Comparison of ENCODE assay signal across 8 mouse cellular contexts in the genomic region with DNA sequence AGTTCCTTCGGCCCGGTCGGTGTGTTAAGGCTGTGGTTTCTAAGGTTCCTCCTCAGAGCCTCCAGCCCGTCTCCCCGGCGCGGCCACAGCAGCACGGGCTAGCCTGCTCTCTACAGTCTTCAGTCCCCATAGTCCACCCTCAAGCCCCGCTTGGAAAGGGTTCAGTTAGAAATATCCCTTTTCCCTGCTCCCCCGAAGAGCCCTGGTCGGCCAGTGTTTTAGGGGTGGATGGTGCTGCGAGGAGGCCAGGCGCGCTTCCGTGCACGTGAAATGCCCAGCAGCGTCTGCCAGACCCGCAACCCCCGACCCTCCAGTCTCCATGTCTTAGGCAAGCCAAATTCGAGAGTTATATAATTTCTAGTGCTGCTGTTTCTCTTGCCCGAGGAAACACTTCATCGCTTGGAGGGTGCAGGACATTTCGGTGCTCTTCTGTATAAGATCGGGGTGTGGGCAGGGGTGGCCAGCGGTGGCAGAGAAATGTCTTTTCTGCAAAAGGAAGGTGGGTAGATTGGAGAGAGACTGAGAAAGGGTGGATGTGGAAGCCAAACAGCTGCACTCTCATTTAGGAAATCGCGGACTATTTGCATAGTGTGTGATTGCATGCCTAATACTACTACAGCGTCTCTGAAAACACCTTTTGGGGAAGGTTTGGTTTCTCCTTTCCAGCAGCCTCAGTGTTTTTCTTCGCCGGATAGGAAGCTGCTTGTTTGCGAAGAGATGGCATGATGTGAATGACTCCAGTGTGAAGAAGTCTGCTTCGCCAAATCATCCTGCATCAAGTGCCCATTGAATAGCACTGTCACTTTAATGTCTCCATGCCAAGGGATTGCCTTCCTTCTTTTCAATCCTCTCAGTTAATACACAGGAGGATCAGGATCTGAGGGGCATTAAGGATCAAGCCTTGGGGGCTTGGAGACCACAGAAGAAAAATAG. TPM values are rescaled to one million over a fixed set of nuclear protein-coding genes. Genes with fewer than 3 reads are reported as not detected.
DNase-seq lines count a peak whose midpoint lies in the region; ATAC-seq and TF ChIP-seq lines count a peak whose summit lies in the region.

Gene Dlg2, plus strand, starts transcription at position 360 of the 933 bp plus-strand sequence.

- H3K4me2 ChIP-seq in CH12.LX (ENCODE audit: insufficient read depth, low read depth, poor library complexity, severe bottlenecking), result peak within 1 kb of the TSS; percentile 83
- H3K4me2 ChIP-seq in hindbrain, embryonic 11.5 days (replicated peaks; ENCODE audit: low read depth, low read length), result peak within 1 kb of the TSS; percentile 52
- H3K4me2 ChIP-seq in limb, embryonic 12.5 days, result peak within 1 kb of the TSS; percentile 87
- H3K4me2 ChIP-seq in myocyte (ENCODE audit: low read depth), result peak within 1 kb of the TSS; percentile 100

- H3ac ChIP-seq in myocyte (ENCODE audit: control insufficient read depth, insufficient read length), result peak within 1 kb of the TSS; percentile 13

- no peak for TF ChIP-seq EP300 in CH12.LX (IDR thresholded peaks at IDR 0.05; ENCODE audit: low read length)

- TF ChIP-seq POLR2A in CH12.LX (IDR thresholded peaks at IDR 0.05; ENCODE audit: low read depth, low read length) (no peak), myocyte (IDR thresholded peaks at IDR 0.05; ENCODE audit: insufficient read length, low read depth) (no peak)
- TF ChIP-seq POLR2A in cortical plate, adult 2 months (IDR thresholded peaks at IDR 0.05; ENCODE audit: extremely low read depth, insufficient read depth, low read length), result 0 out of 2 replicates have a peak, but pooled peaks have one; percentile 41

- DNase-seq in gastrocnemius, adult 2 months, result no peak
- no peak for DNase-seq in gastrocnemius, postnatal 36 days
- DNase-seq in CH12.LX (ENCODE audit: extremely low read depth), result peak; percentile 39
- DNase-seq in hindbrain, embryonic 11.5 days (ENCODE audit: low spot score), result peak; percentile 34
- DNase-seq in spleen, adult 18-20 months, result no peak

- in situ Hi-C loops in CH12.LX (cut with MboI; ENCODE audit: low pct_ligation_motif_present, low pct_unique_long_range_greater_than_20kb, low sequenced_read_pairs), result no loop called here

- H3K36me3 ChIP-seq in CH12.LX (replicated peaks in 1 of 2; ENCODE audit: control insufficient read depth in 1 of 2, insufficient read depth in 1 of 2, low read length in 1 of 2) (peaks cover 0 to 6% of the 10 kb centered on the region in 2 experiments), myocyte (ENCODE audit: control insufficient read depth, insufficient read depth) (no peaks in the 10 kb centered on the region)
- H3K36me3 ChIP-seq in hindbrain, embryonic 11.5 days (ENCODE audit: control insufficient read depth, insufficient read depth, low read length), result no peaks in the 10 kb centered on the region
- no peaks in the 10 kb centered on the region for H3K36me3 ChIP-seq in limb, embryonic 12.5 days

- no peak for TF ChIP-seq CTCF in gastrocnemius, adult 2 months (IDR thresholded peaks at IDR 0.05)
- no peak for TF ChIP-seq CTCF in CH12.LX (conservative IDR thresholded peaks at IDR 0.05 in 1 of 2, IDR thresholded peaks at IDR 0.05 in 1 of 2; ENCODE audit: low read depth in 2 of 2, low read length in 2 of 2)
- no peak for TF ChIP-seq CTCF in cortical plate, adult 2 months (IDR thresholded peaks at IDR 0.05; ENCODE audit: extremely low read depth, insufficient read depth, low read length)

- H3K27me3 ChIP-seq in CH12.LX (replicated peaks) (peaks cover 12% of the 10 kb centered on the region), myocyte (ENCODE audit: control insufficient read depth, insufficient read depth, insufficient read length) (peaks cover 5% of the 10 kb centered on the region)
- no peaks in the 10 kb centered on the region for H3K27me3 ChIP-seq in hindbrain, embryonic 11.5 days (ENCODE audit: control insufficient read depth, insufficient read depth, low read length)
- H3K27me3 ChIP-seq in limb, embryonic 12.5 days, result peaks cover 9% of the 10 kb centered on the region

- H3K9me3 ChIP-seq in CH12.LX (replicated peaks; ENCODE audit: low read length), result no peaks in the 10 kb centered on the region
- no peaks in the 10 kb centered on the region for H3K9me3 ChIP-seq in hindbrain, embryonic 11.5 days (ENCODE audit: control insufficient read depth, low read length)
- H3K9me3 ChIP-seq in limb, embryonic 12.5 days, result no peaks in the 10 kb centered on the region

- intact Hi-C loops in gastrocnemius, adult 2 months (cut with DNase I), result loop anchor here (5.0 kb wide), 1 partner anchor 34 kb away; the partner anchor contains the start of gene Crebzf
- intact Hi-C loops in gastrocnemius, postnatal 36 days (cut with DNase I), result no loop called here

- no peak for TF ChIP-seq RAD21 in CH12.LX (IDR thresholded peaks at IDR 0.05; ENCODE audit: low read depth, low read length)

- under 1% methylated on average over 32 of the region's 32 CpGs for WGBS in hindbrain, embryonic 11.5 days
- WGBS in limb, embryonic 12.5 days, result under 1% methylated on average over 32 of the region's 32 CpGs

- H3K27ac ChIP-seq in gastrocnemius, adult 2 months, result peak within 1 kb of the TSS; percentile 94
- no peak within 1 kb of the TSS for H3K27ac ChIP-seq in CH12.LX (ENCODE audit: insufficient read depth, low read depth)
- peak within 1 kb of the TSS; percentile 88 for H3K27ac ChIP-seq in cortical plate, adult 2 months (ENCODE audit: insufficient read depth, low read length)
- no peak within 1 kb of the TSS for H3K27ac ChIP-seq in hindbrain, embryonic 11.5 days (ENCODE audit: low read depth, low read length)
- H3K27ac ChIP-seq in limb, embryonic 12.5 days, result peak within 1 kb of the TSS; percentile 56

- peak within 1 kb of the TSS; percentile 95 for H3K4me3 ChIP-seq in gastrocnemius, adult 2 months
- H3K4me3 ChIP-seq in CH12.LX (replicated peaks in 1 of 3; ENCODE audit: low read depth in 2 of 3, low read length in 2 of 3, poor library complexity in 1 of 3) (peak within 1 kb of the TSS; percentile 59 to 90 (median 70)), myocyte (peak within 1 kb of the TSS; percentile 83)
- peak within 1 kb of the TSS; percentile 57 for H3K4me3 ChIP-seq in cortical plate, adult 2 months (ENCODE audit: insufficient read depth, low read length)
- peak within 1 kb of the TSS; percentile 50 for H3K4me3 ChIP-seq in hindbrain, embryonic 11.5 days (ENCODE audit: low read depth, low read length)
- peak within 1 kb of the TSS; percentile 58 for H3K4me3 ChIP-seq in limb, embryonic 12.5 days (replicated peaks)

- peak within 1 kb of the TSS; percentile 65 for H3K9ac ChIP-seq in CH12.LX (ENCODE audit: insufficient read depth, low read depth)
- H3K9ac ChIP-seq in hindbrain, embryonic 11.5 days (ENCODE audit: low read depth, low read length), result peak within 1 kb of the TSS; percentile 71
- peak within 1 kb of the TSS; percentile 63 for H3K9ac ChIP-seq in limb, embryonic 12.5 days (replicated peaks)

- H3K4me1 ChIP-seq in CH12.LX (ENCODE audit: control insufficient read depth in 1 of 2, insufficient read depth in 2 of 2), result peaks cover 3 to 22% of the 10 kb centered on the region in 2 experiments; a peak in 3 of 4 replicates
- H3K4me1 ChIP-seq in cortical plate, adult 2 months (ENCODE audit: control insufficient read depth, insufficient read depth, low read length), result no peaks in the 10 kb centered on the region
- H3K4me1 ChIP-seq in hindbrain, embryonic 11.5 days (replicated peaks; ENCODE audit: control insufficient read depth, insufficient read depth, low read length), result no peaks in the 10 kb centered on the region
- H3K4me1 ChIP-seq in limb, embryonic 12.5 days (replicated peaks), result peaks cover 8% of the 10 kb centered on the region

- ATAC-seq in hindbrain, embryonic 11.5 days (ENCODE audit: low FRiP score), result peak; percentile 88; the same call in 1 of the 2 replicates
- no peak for ATAC-seq in limb, embryonic 12.5 days (ENCODE audit: insufficient number of reproducible peaks, insufficient read depth, low FRiP score, low TSS enrichment, low read depth)

- dilution Hi-C loops in CH12.LX (cut with MboI; ENCODE audit: extremely low pct_ligation_motif_present, extremely low pct_unique_long_range_greater_than_20kb, low sequenced_read_pairs), result no loop called here

- H3K79me2 ChIP-seq in CH12.LX (replicated peaks; ENCODE audit: control insufficient read depth, extremely low read depth, insufficient read depth, poor library complexity, severe bottlenecking) (peaks cover 12% of the 10 kb centered on the region), myocyte (ENCODE audit: control insufficient read depth, insufficient read depth) (peaks cover 10% of the 10 kb centered on the region)

TF ChIP-seq in CH12.LX, 34 proteins besides CTCF, POLR2A, EP300 and RAD21:
- peak; percentile 51 for TF ChIP-seq MXI1 (IDR thresholded peaks at IDR 0.05; ENCODE audit: low read depth, low read length)
- TF ChIP-seq SMC3 (IDR thresholded peaks at IDR 0.05; ENCODE audit: low read depth, low read length), result no peak
- TF ChIP-seq BHLHE40 (IDR thresholded peaks at IDR 0.05; ENCODE audit: low read depth, low read length), result peak; percentile 66

TF ChIP-seq in myocyte, 11 proteins besides CTCF, POLR2A, EP300 and RAD21:
- TF ChIP-seq MAX (IDR thresholded peaks at IDR 0.05; ENCODE audit: low read depth), result no peak
- no peak for TF ChIP-seq SRF (IDR thresholded peaks at IDR 0.05; ENCODE audit: control insufficient read depth, insufficient read length, low read depth)
- no peak for TF ChIP-seq USF1 (IDR thresholded peaks at IDR 0.05; ENCODE audit: low read depth)
- TF ChIP-seq REST (IDR thresholded peaks at IDR 0.05; ENCODE audit: insufficient read depth, insufficient read length), result no peak
- TF ChIP-seq MYOG (IDR thresholded peaks at IDR 0.05; ENCODE audit: control insufficient read depth in 1 of 3, insufficient read depth in 1 of 3, insufficient read length in 2 of 3, low read depth in 2 of 3), result no peak
- TF ChIP-seq CEBPB (IDR thresholded peaks at IDR 0.05; ENCODE audit: insufficient read depth, poor library complexity, severe bottlenecking), result no peak
- TF ChIP-seq TCF3 (IDR thresholded peaks at IDR 0.05; ENCODE audit: insufficient read length, low read depth), result no peak
- TF ChIP-seq MYOD1 (IDR thresholded peaks at IDR 0.05; ENCODE audit: control insufficient read depth in 1 of 3, insufficient read length in 2 of 3, low read depth in 2 of 3), result no peak
- TF ChIP-seq POLR2AphosphoS2 (IDR thresholded peaks at IDR 0.05; ENCODE audit: insufficient read length, low read depth), result no peak
- TF ChIP-seq E2F4 (IDR thresholded peaks at IDR 0.05; ENCODE audit: insufficient read depth), result no peak
- TF ChIP-seq TCF12 (IDR thresholded peaks at IDR 0.05; ENCODE audit: insufficient read depth, poor library complexity, severe bottlenecking), result no peak
TF ChIP-seq in myocyte: peak in this region for 0.

RNA-seq across cellular contexts. Expression of gene Dlg2, which starts in this region (rescaled TPM):
- total RNA-seq in gastrocnemius, adult 2 months (2021), result under 1 TPM; 0.22 to 0.71 TPM
- under 1 TPM; 0.36 to 0.72 TPM for total RNA-seq in gastrocnemius, postnatal 36 days (2021)
- total RNA-seq in CH12.LX (2012; rRNA removed) (not detected in 2 replicates), CH12.LX (2014; rRNA removed) (not detected in 2 replicates)
- polyA plus RNA-seq in CH12.LX (2012; ENCODE audit: insufficient read length, low read depth) (0.36 TPM in 1 of 2 replicates, not detected in the other), myocyte (2012; fragmentation: generic; extraction: Trizol) (0.65 TPM)
- 137 and 139 TPM in 2 replicates for polyA plus RNA-seq in cortical plate, adult 2 months (2012; rRNA removed)
- polyA plus RNA-seq in hindbrain, embryonic 11.5 days (2014; fragmentation: Nextera tagmentation; extraction: Ambion mirVana), result 2.1 and 3.1 TPM in 2 replicates
- 2.3 and 2.7 TPM in 2 replicates for polyA plus RNA-seq in limb, embryonic 12.5 days (2016; fragmentation: Nextera tagmentation; extraction: Ambion mirVana)

Comparison
In these comparisons a context has a peak if more than half of its experiments do, and no peak if none do; other contexts are left out.
1. RNA of gene Dlg2 (polyA plus RNA-seq): 137 to 139 TPM in cortical plate, adult 2 months; 2.1 to 3.1 TPM in hindbrain, embryonic 11.5 days, 2.3 to 2.7 TPM in limb, embryonic 12.5 days, 0.65 TPM in myocyte (single experiment) and 0.36 TPM in CH12.LX; every median in the first group is over 10 times any median in the second.
2. Peak in DNase-seq, H3K4me3 ChIP-seq, H3K9ac ChIP-seq and H3K4me2 ChIP-seq in CH12.LX; RNA of the gene not detected or under 1 TPM.
3. H3K27ac ChIP-seq: peak in gastrocnemius, adult 2 months (single experiment), cortical plate, adult 2 months (single experiment) and limb, embryonic 12.5 days (single experiment); none in CH12.LX (single experiment) and hindbrain, embryonic 11.5 days (single experiment).
4. Peak in every context shown above with its lines, with median percentiles within 50 percentile points of each other: H3K4me3 ChIP-seq, H3K4me2 ChIP-seq and H3K9ac ChIP-seq.